Mouse (Mus musculus) heart, embryonic 10.5 days (tissue): ENCODE measurements around the gene Taf5l. TPM values are rescaled to one million over a fixed set of nuclear protein-coding genes. Genes with fewer than 3 reads are reported as not detected.
"Not testable (repeated sequence)": the region's sequence is repeated elsewhere in the genome, so short reads cannot be mapped to it uniquely, and the experiment has no call there.

Source experiments
- DNase-seq: peaks from one replicate; pipeline ENCODE4 v3.0.0-alpha.2; 2017; ENCODE audit warnings: low spot score
- H3K27ac ChIP-seq: fragments of 300-500 bp; sonication (generic); 2 replicates; pipeline ENCODE4 v1.5.1; 2016; ENCODE audit warnings: mild to moderate bottlenecking
- H3K27me3 ChIP-seq: fragments of 300-500 bp; sonication (generic); 2 replicates; pipeline ENCODE4 v1.6.1; 2016; ENCODE audit warnings: mild to moderate bottlenecking; ENCODE audit not compliant: poor library complexity, insufficient read depth, severe bottlenecking
- H3K36me3 ChIP-seq: fragments of 300-500 bp; sonication (generic); 2 replicates; pipeline ENCODE4 v1.6.1; 2016; ENCODE audit warnings: mild to moderate bottlenecking, moderate library complexity
- H3K4me1 ChIP-seq: fragments of 300-500 bp; sonication (generic); 2 replicates; pipeline ENCODE4 v1.6.1; 2016; ENCODE audit warnings: mild to moderate bottlenecking
- H3K4me3 ChIP-seq: fragments of 300-500 bp; sonication (generic); 2 replicates; pipeline ENCODE4 v1.5.1; 2016; ENCODE audit warnings: mild to moderate bottlenecking, moderate library complexity
- H3K9me3 ChIP-seq: fragments of 300-500 bp; sonication (generic); 2 replicates; pipeline ENCODE4 v1.6.1; 2016; ENCODE audit warnings: mild to moderate bottlenecking, moderate library complexity
- WGBS: fragments of 180-500 bp; shearing (Covaris S2); methylation state at CpG from one replicate; pipeline ENCODE4 v1.1.7; 2016; 5-methylcytosine and 5-hydroxymethylcytosine counted together
- polyA plus RNA-seq: library from polyadenylated mRNA; unstranded; fragments of >200 nt; fragmentation: Nextera tagmentation; extraction: Ambion mirVana; gene quantifications from 2 replicates; pipeline ENCODE4 v1.2.1, GENCODE M21; 2016

The Taf5l gene
- polyA plus RNA-seq, 1 experiment from 2014 or later = 40.4 TPM

DNA sequence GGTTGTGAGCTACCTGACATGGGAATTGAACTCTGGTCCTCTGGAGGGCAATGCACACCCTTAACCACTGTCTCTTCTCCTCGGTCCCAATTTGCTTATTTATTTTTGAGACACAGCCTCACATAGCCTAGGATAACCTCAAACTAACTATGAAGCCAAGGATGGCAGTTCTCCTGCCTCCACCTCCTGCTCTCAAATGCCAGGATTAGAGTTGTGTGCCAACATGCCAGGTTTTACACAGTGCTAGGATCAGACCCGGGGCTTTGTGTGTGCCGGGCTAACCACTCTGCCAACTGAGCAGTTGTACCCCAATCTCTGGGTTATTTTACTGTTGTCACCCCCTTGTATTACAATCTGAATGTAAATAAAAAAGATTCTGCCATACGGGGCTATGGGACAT is 43.7 kb downstream of the Taf5l start:
- Histone ChIP-seq H3K27ac (peak overlapping the region; percentile 79), H3K4me1 (peaks cover 52% of the 10 kb centered on the region), H3K36me3 (peaks cover 6% of the 10 kb centered on the region; the same call in 1 of the 2 replicates), H3K9me3 (no peaks in the 10 kb centered on the region), H3K4me3 (0 out of 2 replicates have a peak overlapping the region, but pooled peaks have one; percentile 33), H3K27me3 (no peaks in the 10 kb centered on the region)
- no peak for DNase-seq
- WGBS = 80% methylated on average over 4 of the region's 4 CpGs

DNA sequence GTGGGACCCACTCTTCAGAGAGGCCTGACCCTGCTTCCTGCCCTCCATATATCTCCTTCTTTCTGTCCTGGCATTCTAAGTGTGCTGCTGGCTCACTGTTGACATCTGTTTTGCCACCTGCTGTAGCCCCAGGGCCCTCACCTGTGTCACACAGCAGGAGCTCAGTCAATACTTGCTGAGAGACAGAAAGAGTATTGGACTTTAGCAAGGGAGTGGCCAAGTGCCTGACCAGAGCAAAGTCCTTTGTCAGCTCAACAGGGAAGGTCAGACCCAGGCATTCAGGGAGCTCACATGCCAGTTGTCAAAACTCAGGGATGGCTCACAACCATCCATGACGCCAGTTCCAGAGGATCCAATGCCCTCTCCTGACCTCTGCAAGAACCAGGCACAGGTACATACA is 47.7 kb downstream of the Taf5l start:
- Histone ChIP-seq H3K4me1 (peaks cover 24% of the 10 kb centered on the region), H3K36me3 (peaks cover 27% of the 10 kb centered on the region), H3K4me3 (no peak overlapping the region), H3K27me3 (no peaks in the 10 kb centered on the region), H3K9me3 (no peaks in the 10 kb centered on the region), H3K27ac (no peak overlapping the region)
- no peak for DNase-seq
- WGBS = 76% methylated on average over 1 of the region's 1 CpGs

DNA sequence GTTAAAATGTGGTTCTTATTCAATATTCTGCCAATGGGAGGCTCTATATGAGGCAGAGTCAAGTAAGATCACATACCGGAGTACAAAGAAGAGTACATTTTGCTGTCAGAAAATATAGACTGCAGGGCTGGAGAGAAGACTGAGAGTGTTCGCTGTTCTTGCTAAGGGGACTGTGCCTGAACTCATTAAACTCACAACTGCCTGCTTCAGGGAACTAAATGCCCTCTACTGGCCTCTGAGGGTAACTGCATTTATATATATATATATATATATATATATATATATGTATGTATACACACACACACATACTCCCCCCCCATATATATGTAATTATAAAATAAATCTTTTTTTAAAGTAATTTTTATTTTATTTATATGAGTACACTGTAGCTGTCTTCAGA is 54.3 kb downstream of the Taf5l start:
- WGBS = 73% methylated on average over 2 of the region's 2 CpGs
- Histone ChIP-seq H3K27ac (no peak overlapping the region), H3K4me3 (no peak overlapping the region), H3K9me3 (no peaks in the 10 kb centered on the region), H3K4me1 (peaks cover 7% of the 10 kb centered on the region; the same call in 1 of the 2 replicates), H3K36me3 (peaks cover 63% of the 10 kb centered on the region), H3K27me3 (no peaks in the 10 kb centered on the region)
- DNase-seq = no peak

DNA sequence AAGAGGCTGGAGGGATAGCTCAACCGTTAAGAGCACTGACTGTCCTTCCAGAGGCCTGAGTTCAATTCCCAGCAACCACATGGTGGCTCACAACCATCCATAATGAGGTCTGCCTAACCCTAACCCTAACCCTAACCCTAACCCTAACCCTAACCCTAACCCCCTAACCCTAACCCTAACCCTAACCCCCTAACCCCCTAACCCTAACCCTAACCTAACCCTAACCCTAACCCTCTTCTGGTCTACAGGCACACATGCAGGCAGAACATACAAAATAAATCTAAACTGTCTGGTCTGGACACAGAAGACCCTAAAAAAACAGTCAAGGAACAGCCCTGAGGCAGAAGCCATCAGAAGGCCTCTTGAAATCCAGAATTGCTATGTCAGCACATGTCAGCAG is 59.8 kb downstream of the Taf5l start:
- H3K36me3 ChIP-seq = peaks cover 78% of the 10 kb centered on the region
- WGBS = 74% methylated on average over 1 of the region's 1 CpGs
- H3K4me1 ChIP-seq = no peaks in the 10 kb centered on the region
- DNase-seq = no peak
- H3K9me3 ChIP-seq = no peaks in the 10 kb centered on the region
- H3K27me3 ChIP-seq = no peaks in the 10 kb centered on the region
- H3K4me3 ChIP-seq = no peak overlapping the region
- H3K27ac ChIP-seq = no peak overlapping the region

DNA sequence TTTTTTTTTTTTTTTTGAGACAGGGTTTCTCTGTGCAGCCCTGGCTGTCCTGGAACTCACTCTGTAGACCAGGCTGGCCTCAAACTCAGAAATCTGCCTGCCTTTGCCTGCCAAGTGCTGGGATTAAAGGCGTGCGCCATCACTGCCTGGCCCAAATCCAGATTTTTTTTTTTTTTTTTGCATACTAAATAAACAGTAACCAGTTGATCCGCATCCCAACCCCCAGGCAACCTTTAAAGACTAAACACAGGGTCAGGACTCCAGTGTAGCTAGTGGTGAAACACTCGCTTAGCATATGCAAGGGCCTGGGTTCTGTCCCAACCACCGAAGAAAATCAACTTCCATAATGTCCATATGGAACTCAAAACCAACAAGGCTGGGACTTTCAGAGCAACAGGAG is 60.6 kb downstream of the Taf5l start:
- peaks cover 79% of the 10 kb centered on the region for H3K36me3 ChIP-seq
- WGBS = 85% methylated on average over 5 of the region's 5 CpGs
- not testable (repeated sequence) for H3K9me3 ChIP-seq, DNase-seq, H3K4me1 ChIP-seq, H3K4me3 ChIP-seq, H3K27me3 ChIP-seq, H3K27ac ChIP-seq

DNA sequence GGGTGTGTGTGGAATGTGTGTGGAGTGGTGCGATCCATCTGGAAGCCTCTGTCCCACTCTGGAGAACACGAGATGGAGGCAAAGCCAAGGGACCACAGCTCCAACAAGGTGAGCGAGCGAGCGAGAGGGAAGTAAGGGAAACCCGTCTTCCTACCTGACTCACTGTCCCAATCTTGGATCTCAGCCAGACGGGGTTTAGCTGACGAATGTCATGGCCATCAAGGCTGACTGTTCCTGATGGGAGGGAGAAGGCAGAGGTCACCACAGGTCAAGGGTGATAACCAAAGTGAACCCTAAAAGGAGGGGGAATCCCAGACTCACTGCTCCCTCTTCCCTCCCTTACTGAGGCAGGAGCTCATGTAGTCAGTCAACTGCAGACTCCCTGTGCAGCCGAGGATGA is 61.1 kb downstream of the Taf5l start:
- no peaks in the 10 kb centered on the region for H3K4me1 ChIP-seq
- H3K36me3 ChIP-seq = peaks cover 84% of the 10 kb centered on the region
- DNase-seq = no peak
- no peak overlapping the region for H3K27ac ChIP-seq
- H3K27me3 ChIP-seq = no peaks in the 10 kb centered on the region
- no peaks in the 10 kb centered on the region for H3K9me3 ChIP-seq
- H3K4me3 ChIP-seq = no peak overlapping the region
- 85% methylated on average over 9 of the region's 9 CpGs for WGBS

DNA sequence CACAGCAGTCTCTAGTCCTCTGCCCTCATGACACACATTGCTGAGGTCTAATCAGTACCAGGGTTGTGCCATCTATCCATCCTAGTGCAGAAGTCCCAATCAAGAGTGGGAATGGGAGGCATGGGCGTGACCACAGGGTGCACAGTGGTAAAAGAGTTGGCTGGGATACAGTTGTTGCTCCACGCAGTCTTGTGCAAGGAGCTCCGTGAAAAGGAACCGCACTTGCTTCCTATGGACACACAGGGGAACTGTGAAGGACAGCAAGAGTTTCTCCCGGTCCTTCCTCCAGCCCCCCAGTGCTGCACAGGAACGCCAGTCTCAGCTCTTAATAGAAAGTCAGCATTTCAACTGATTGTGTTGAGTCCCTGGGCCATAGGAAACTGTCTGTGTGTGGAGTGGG is 61.7 kb downstream of the Taf5l start:
- WGBS = 91% methylated on average over 6 of the region's 6 CpGs
- DNase-seq = no peak
- Histone ChIP-seq H3K27ac (no peak overlapping the region), H3K4me1 (no peaks in the 10 kb centered on the region), H3K27me3 (no peaks in the 10 kb centered on the region), H3K36me3 (peaks cover 85% of the 10 kb centered on the region), H3K9me3 (no peaks in the 10 kb centered on the region), H3K4me3 (no peak overlapping the region)

DNA sequence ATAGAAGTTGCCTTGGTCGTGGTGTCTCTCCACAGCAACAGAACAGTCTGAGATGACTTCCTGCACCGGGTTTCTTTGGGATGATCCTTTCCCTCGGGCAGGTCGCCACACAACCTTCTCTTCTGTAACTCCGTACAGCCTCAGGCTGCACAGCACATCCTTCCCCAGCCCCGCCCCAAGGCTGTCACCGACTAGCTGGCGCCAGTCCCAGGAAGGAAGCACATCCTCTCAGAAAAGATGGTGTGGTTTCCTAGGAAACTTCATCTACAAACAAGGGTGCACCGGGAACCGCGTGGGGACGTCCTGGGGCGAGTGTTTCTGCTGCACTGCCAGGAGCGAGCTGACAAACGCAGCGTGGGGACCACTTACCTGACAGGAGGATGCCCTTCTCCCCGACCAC is 63.1 kb downstream of the Taf5l start:
- Histone ChIP-seq H3K9me3 (no peaks in the 10 kb centered on the region), H3K36me3 (peaks cover 85% of the 10 kb centered on the region), H3K4me3 (no peak overlapping the region), H3K27ac (no peak overlapping the region), H3K4me1 (no peaks in the 10 kb centered on the region), H3K27me3 (no peaks in the 10 kb centered on the region)
- 78% methylated on average over 17 of the region's 17 CpGs for WGBS
- no peak for DNase-seq

DNA sequence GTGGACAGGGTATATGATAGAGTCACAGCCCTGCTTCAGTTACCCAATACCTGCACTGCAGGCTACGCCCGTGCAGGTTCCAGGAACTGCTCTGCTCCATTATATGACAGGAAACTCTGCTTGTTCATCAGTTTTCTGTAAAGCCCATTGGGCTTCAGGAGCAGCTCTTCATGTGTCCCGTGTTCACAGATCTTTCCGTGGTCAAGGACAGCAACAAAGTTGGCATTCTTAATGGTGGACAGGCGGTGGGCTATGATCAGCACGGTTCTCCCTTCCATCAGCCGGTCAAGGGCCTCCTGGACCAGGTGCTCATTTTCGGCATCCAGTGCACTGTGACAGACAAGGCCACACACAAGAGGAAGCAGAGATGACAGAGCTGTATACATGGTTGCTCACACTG is 67.0 kb downstream of the Taf5l start:
- Histone ChIP-seq H3K4me1 (peaks cover 9% of the 10 kb centered on the region; the same call in 1 of the 2 replicates), H3K36me3 (peaks cover 60% of the 10 kb centered on the region), H3K9me3 (no peaks in the 10 kb centered on the region), H3K4me3 (no peak overlapping the region), H3K27me3 (no peaks in the 10 kb centered on the region), H3K27ac (no peak overlapping the region)
- no peak for DNase-seq
- 90% methylated on average over 8 of the region's 8 CpGs for WGBS

DNA sequence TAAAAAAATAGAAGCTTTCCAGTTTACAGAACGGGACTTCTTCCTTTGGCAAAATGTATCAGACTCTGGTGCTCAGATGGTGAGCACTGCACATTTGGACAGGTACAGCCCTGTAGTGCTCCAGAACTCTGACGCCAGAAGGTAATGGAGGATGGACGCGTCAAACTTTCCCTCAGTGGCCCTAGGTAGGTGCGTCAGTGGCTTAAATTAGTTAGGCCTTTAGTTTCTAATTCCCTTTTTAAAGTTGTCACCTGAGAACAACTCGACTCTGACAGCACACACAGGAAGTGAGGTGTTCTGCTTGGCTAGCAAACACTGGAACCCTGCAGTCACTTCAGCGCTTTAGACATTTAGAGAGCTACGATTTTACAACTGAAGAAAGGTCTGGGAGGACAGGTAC is 67.5 kb downstream of the Taf5l start:
- WGBS = 87% methylated on average over 8 of the region's 8 CpGs
- H3K36me3 ChIP-seq = peaks cover 56% of the 10 kb centered on the region

DNA sequence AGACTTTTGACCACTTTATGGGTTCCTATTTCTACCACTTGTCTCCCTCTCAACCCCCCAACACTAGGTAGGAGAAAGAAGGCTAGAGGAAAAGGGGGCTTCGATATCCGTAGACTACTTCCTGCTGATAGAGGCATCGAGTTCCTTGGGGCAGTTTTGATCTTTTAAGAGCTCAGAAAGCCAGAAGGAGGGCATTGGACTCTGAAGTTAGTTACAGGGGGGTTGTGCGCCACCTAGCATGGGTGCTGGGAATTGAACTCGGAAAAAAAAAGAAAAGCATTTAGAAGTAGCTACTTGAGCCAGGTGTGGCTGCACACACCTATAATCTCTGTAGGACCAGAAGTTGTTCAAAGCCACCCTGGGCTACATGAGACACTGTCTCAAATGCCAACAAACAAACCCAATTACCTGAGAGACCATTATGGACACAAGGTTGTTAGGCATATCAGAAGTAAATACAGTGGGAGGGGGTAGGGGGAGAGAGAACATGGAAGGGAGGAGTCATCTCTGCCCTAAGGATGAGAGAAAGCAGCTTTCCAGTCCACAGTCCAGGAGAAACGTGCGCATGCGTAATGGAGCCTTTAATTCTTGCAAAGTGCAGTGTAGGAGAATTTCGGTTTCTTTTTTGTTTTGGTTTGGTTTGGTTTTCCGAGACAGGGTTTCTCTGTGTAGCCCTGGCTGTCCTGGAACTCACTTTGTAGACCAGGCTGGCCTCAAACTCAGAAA is 71.0 kb downstream of the Taf5l start:
- peak overlapping the region; percentile 90; the same call in 1 of the 2 replicates for H3K27ac ChIP-seq
- peaks cover 16% of the 10 kb centered on the region for H3K4me1 ChIP-seq
- H3K36me3 ChIP-seq = peaks cover 39% of the 10 kb centered on the region
- DNase-seq = peak; percentile 80
- 29% methylated on average over 10 of the region's 10 CpGs for WGBS
- no peaks in the 10 kb centered on the region for H3K27me3 ChIP-seq
- no peaks in the 10 kb centered on the region for H3K9me3 ChIP-seq
- H3K4me3 ChIP-seq = peak overlapping the region; percentile 99

More for the DNA sequence above, 67.5 kb downstream of the Taf5l start:
- no peaks in the 10 kb centered on the region for H3K27me3 ChIP-seq
- no peaks in the 10 kb centered on the region for H3K9me3 ChIP-seq
- H3K27ac ChIP-seq = no peak overlapping the region
- no peak overlapping the region for H3K4me3 ChIP-seq
- no peak for DNase-seq
- peaks cover 9% of the 10 kb centered on the region; the same call in 1 of the 2 replicates for H3K4me1 ChIP-seq

DNA sequence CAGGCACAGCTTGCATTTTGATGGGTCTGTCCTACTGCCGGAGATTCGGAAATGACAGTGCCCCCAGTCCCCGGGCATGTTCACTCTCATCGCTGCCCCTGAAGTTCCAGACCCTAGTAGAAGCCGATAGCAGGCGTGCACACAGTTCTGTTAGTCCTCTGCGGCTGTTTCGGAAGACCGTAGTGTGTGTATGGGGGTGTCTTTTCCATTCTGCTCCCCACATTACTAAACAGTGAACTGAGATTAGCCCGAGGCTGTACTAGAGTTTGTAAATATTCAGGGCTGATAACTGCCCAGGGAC is 71.6 kb downstream of the Taf5l start:
- H3K4me3 ChIP-seq = peak overlapping the region; percentile 99
- H3K27ac ChIP-seq = peak overlapping the region; percentile 90
- H3K36me3 ChIP-seq = peaks cover 39% of the 10 kb centered on the region
- H3K27me3 ChIP-seq = no peaks in the 10 kb centered on the region
- no peaks in the 10 kb centered on the region for H3K9me3 ChIP-seq
- WGBS = 3% methylated on average over 10 of the region's 10 CpGs
- no peak for DNase-seq
- peaks cover 16% of the 10 kb centered on the region for H3K4me1 ChIP-seq

DNA sequence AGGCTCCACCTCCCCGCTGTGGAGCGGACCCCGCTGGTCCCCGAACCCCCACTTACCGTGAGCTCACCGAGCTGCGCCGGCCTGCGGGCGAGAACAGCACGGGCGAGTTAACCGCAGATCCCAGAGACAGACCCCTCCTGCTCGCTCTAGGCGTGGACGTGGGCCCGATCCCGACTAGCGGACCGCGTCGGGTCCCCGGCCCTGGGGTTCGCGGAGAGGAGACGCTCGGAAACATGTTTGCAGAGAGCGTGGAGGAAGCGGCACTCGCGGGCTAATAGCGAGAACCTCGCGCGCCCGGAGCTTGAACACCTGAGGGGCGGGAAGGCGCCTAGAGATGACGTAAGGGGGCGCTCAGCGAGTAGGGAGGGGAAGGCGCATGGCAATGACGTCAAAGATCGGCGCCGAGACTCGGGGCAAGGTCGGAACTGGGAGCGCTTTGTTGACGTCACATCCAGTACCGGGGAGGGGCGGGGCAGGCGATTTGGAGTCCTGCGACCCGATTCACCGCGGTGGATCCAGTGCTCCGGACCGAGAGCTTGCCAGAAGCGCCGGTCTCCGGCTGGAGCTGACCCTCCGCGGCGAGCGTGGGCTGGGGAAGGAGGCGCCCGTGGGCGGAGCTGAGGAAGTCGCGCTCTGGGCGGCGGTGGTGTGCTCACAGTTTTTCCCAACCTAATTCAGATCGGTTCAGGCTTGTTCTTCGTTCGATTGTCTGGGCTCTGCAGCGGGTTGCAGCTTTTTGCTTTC is 72.1 kb downstream of the Taf5l start, which contains the start of gene Nup133:
Gene Nup133 (minus strand): TSS at position 324 of the 744 bp plus-strand sequence.
- Histone ChIP-seq H3K27ac (peak within 1 kb of the TSS; percentile 90), H3K4me1 (peaks cover 16% of the 10 kb centered on the region), H3K36me3 (peaks cover 37% of the 10 kb centered on the region), H3K9me3 (no peaks in the 10 kb centered on the region), H3K27me3 (no peaks in the 10 kb centered on the region), H3K4me3 (peak within 1 kb of the TSS; percentile 99)
- peak; percentile 98 for DNase-seq
- under 1% methylated on average over 77 of the region's 77 CpGs for whole genome bisulfite sequencing
